Mouse (Mus musculus) embryonic facial prominence, embryonic 14.5 days (tissue): Measurements from ENCODE around the gene Tceanc2. TPM values are rescaled to one million over a fixed set of nuclear protein-coding genes. Genes with fewer than 3 reads are reported as not detected.

Experiments
- ATAC-seq: fragments of 200-750 bp; cut with Nextera tagmentation; 2 replicates; pipeline ENCODE4 v1.8.0; 2017; ENCODE audit warnings: low read depth, moderate number of reproducible peaks, moderate TSS enrichment
- DNase-seq: peaks from one replicate; pipeline ENCODE4 v3.0.0-alpha.2; 2015; ENCODE audit warnings: low spot score
- H3K27ac ChIP-seq: fragments of 300-500 bp; sonication (generic); replicated peaks from 2 replicates; pipeline ENCODE4 v1.5.1; 2014; ENCODE audit warnings: low read depth, mild to moderate bottlenecking, low read length, moderate library complexity
- H3K27me3 ChIP-seq: fragments of 300-500 bp; sonication (generic); replicated peaks from 2 replicates; pipeline ENCODE4 v1.6.1; 2014; ENCODE audit warnings: low read length; ENCODE audit not compliant: control insufficient read depth, insufficient read depth
- H3K36me3 ChIP-seq: fragments of 300-500 bp; sonication (generic); 2 replicates; pipeline ENCODE4 v1.6.1; 2014; ENCODE audit warnings: low read length, mixed read lengths; ENCODE audit not compliant: control insufficient read depth, insufficient read depth
- H3K4me1 ChIP-seq: fragments of 300-500 bp; sonication (generic); 2 replicates; pipeline ENCODE4 v1.6.1; 2014; ENCODE audit warnings: antibody characterized with exemption, low read length; ENCODE audit not compliant: control insufficient read depth, insufficient read depth
- H3K4me2 ChIP-seq: fragments of 300-500 bp; sonication (generic); 2 replicates; pipeline ENCODE4 v1.6.1; 2014; ENCODE audit warnings: low read depth, mild to moderate bottlenecking, low read length, moderate library complexity, mixed read lengths
- H3K4me3 ChIP-seq: fragments of 300-500 bp; sonication (generic); 2 replicates; pipeline ENCODE4 v1.5.1; 2014; ENCODE audit warnings: low read depth, mild to moderate bottlenecking, low read length
- H3K9ac ChIP-seq: fragments of 300-500 bp; sonication (generic); 2 replicates; pipeline ENCODE4 v1.6.1; 2014; ENCODE audit warnings: low read depth, mild to moderate bottlenecking, low read length, moderate library complexity, mixed read lengths
- H3K9me3 ChIP-seq: fragments of 300-500 bp; sonication (generic); 2 replicates; pipeline ENCODE4 v1.6.1; 2016; ENCODE audit warnings: low read length; ENCODE audit not compliant: control insufficient read depth
- WGBS: fragments of 180-500 bp; shearing (Covaris S2); extraction: QIAGEN DNeasy Blood & Tissue Kit; methylation state at CpG from one replicate; pipeline ENCODE4 v1.1.7; 2014; 5-methylcytosine and 5-hydroxymethylcytosine counted together
- polyA plus RNA-seq: library from polyadenylated mRNA; unstranded; fragments of >200 nt; fragmentation: Nextera tagmentation; extraction: Ambion mirVana; gene quantifications from 2 replicates; pipeline ENCODE4 v1.2.1, GENCODE M21; 2014

The Tceanc2 gene
- polyA plus RNA-seq, 1 experiment from 2014 or later: 36.8 TPM

GRCm38 (mm10) chr4:107126891-107127524, 51.9 kb downstream of the Tceanc2 start:
- H3K9ac ChIP-seq: no peak overlapping the region
- WGBS: 43% methylated on average over 13 of the region's 13 CpGs
- DNase-seq: peak; percentile 57
- ATAC-seq: no peak; the same call in 1 of the 2 replicates
- no peaks in the 10 kb centered on the region for H3K9me3 ChIP-seq
- no peak overlapping the region for H3K4me3 ChIP-seq
- H3K4me1 ChIP-seq: 0 out of 2 replicates have a peak, but pooled peaks cover 11% of the 10 kb centered on the region
- H3K27ac ChIP-seq: no peak overlapping the region; the same call in 1 of the 2 replicates
- no peak overlapping the region for H3K4me2 ChIP-seq
- H3K36me3 ChIP-seq: no peaks in the 10 kb centered on the region
- H3K27me3 ChIP-seq: no peaks in the 10 kb centered on the region; the same call in 1 of the 2 replicates

GRCm38 (mm10) chr4:107126389-107126788, 52.5 kb downstream of the Tceanc2 start:
- Histone ChIP-seq H3K4me1 (peaks cover 13% of the 10 kb centered on the region; the same call in 1 of the 2 replicates), H3K9me3 (no peaks in the 10 kb centered on the region), H3K27ac (no peak overlapping the region), H3K36me3 (no peaks in the 10 kb centered on the region), H3K4me3 (no peak overlapping the region), H3K4me2 (no peak overlapping the region), H3K9ac (no peak overlapping the region), H3K27me3 (no peaks in the 10 kb centered on the region; the same call in 1 of the 2 replicates)
- ATAC-seq (no peak), DNase-seq (no peak)
- WGBS: 42% methylated on average over 10 of the region's 10 CpGs

- H3K4me1 ChIP-seq: peaks cover 9% of the 10 kb centered on the region; the same call in 1 of the 2 replicates
- WGBS: 55% methylated on average over 5 of the region's 5 CpGs
Measured at GRCm38 (mm10) chr4:107125101-107125500, 53.8 kb downstream of the Tceanc2 start.

GRCm38 (mm10) chr4:107124376-107124775, 54.5 kb downstream of the Tceanc2 start:
- ATAC-seq (no peak), DNase-seq (no peak)
- 51% methylated on average over 7 of the region's 7 CpGs for WGBS
- Histone ChIP-seq H3K27ac (no peak overlapping the region), H3K27me3 (no peaks in the 10 kb centered on the region; the same call in 1 of the 2 replicates), H3K36me3 (no peaks in the 10 kb centered on the region), H3K4me2 (no peak overlapping the region), H3K4me1 (peaks cover 9% of the 10 kb centered on the region; the same call in 1 of the 2 replicates), H3K9ac (no peak overlapping the region), H3K9me3 (no peaks in the 10 kb centered on the region), H3K4me3 (no peak overlapping the region)

More at GRCm38 (mm10) chr4:107125101-107125500, 53.8 kb downstream of the Tceanc2 start:
- no peak for DNase-seq
- H3K4me3 ChIP-seq: no peak overlapping the region
- H3K9ac ChIP-seq: no peak overlapping the region
- H3K9me3 ChIP-seq: no peaks in the 10 kb centered on the region
- H3K27me3 ChIP-seq: no peaks in the 10 kb centered on the region; the same call in 1 of the 2 replicates
- no peak for ATAC-seq
- no peak overlapping the region for H3K4me2 ChIP-seq
- H3K36me3 ChIP-seq: no peaks in the 10 kb centered on the region
- no peak overlapping the region for H3K27ac ChIP-seq

- H3K27me3 ChIP-seq: no peaks in the 10 kb centered on the region
- H3K9me3 ChIP-seq: no peaks in the 10 kb centered on the region
- peaks cover 5% of the 10 kb centered on the region; the same call in 1 of the 2 replicates for H3K4me1 ChIP-seq
- H3K36me3 ChIP-seq: no peaks in the 10 kb centered on the region
- H3K9ac ChIP-seq: no peak overlapping the region
- H3K4me2 ChIP-seq: no peak overlapping the region
- 44% methylated on average over 12 of the region's 12 CpGs for WGBS
- DNase-seq (peak; percentile 58), ATAC-seq (no peak)
- H3K27ac ChIP-seq: no peak overlapping the region
- H3K4me3 ChIP-seq: no peak overlapping the region
Measured at GRCm38 (mm10) chr4:107121165-107121943, 57.6 kb downstream of the Tceanc2 start.

- Histone ChIP-seq H3K27ac (no peak overlapping the region), H3K9me3 (no peaks in the 10 kb centered on the region), H3K27me3 (no peaks in the 10 kb centered on the region), H3K4me3 (no peak overlapping the region), H3K9ac (no peak overlapping the region), H3K36me3 (no peaks in the 10 kb centered on the region), H3K4me1 (peaks cover 5% of the 10 kb centered on the region; the same call in 1 of the 2 replicates), H3K4me2 (no peak overlapping the region)
- no peak for DNase-seq
- ATAC-seq: no peak
- 88% methylated on average over 6 of the region's 6 CpGs for WGBS
Measured at GRCm38 (mm10) chr4:107120676-107121075, 58.2 kb downstream of the Tceanc2 start.

GRCm38 (mm10) chr4:107119056-107119455, 59.9 kb downstream of the Tceanc2 start:
- Histone ChIP-seq H3K27me3 (no peaks in the 10 kb centered on the region), H3K9me3 (no peaks in the 10 kb centered on the region), H3K4me2 (no peak overlapping the region), H3K9ac (no peak overlapping the region), H3K4me3 (no peak overlapping the region), H3K4me1 (peaks cover 5% of the 10 kb centered on the region; the same call in 1 of the 2 replicates), H3K27ac (no peak overlapping the region), H3K36me3 (no peaks in the 10 kb centered on the region)
- WGBS: 45% methylated on average over 2 of the region's 4 CpGs
- DNase-seq (peak; percentile 74), ATAC-seq (peak; percentile 61)

GRCm38 (mm10) chr4:107117741-107118385, 61.1 kb downstream of the Tceanc2 start:
- ATAC-seq (no peak), DNase-seq (no peak)
- 91% methylated on average over 2 of the region's 2 CpGs for WGBS
- H3K4me3 ChIP-seq: no peak overlapping the region
- no peak overlapping the region for H3K4me2 ChIP-seq
- no peaks in the 10 kb centered on the region for H3K27me3 ChIP-seq
- H3K9me3 ChIP-seq: no peaks in the 10 kb centered on the region
- H3K9ac ChIP-seq: no peak overlapping the region
- no peaks in the 10 kb centered on the region for H3K36me3 ChIP-seq
- peaks cover 5% of the 10 kb centered on the region; the same call in 1 of the 2 replicates for H3K4me1 ChIP-seq
- H3K27ac ChIP-seq: no peak overlapping the region
